ENCODE assay signal across 9 mouse cellular contexts in genomic region chr6:35353846-35354621, GRCm38 (mm10). TPM values are rescaled to one million over a fixed set of nuclear protein-coding genes. Genes with fewer than 3 reads are reported as not detected.
DNase-seq lines count a peak whose midpoint lies in the region; ATAC-seq and TF ChIP-seq lines count a peak whose summit lies in the region.
"Had no signal": no experiment of that assay in that cellular context is flagged by ENCODE, and none has a peak within 500 bp of the region (broad histone marks: within the 10 kb centered on the region; RNA-seq: fewer than 3 reads in every experiment).

No protein-coding gene starts in this region.

- 29% methylated on average over 18 of the region's 18 CpGs for WGBS in heart, embryonic 10.5 days
- 6% methylated on average over 18 of the region's 18 CpGs for WGBS in forebrain, embryonic 13.5 days

- H3K79me2 ChIP-seq in CH12.LX (replicated peaks; ENCODE audit: control insufficient read depth, extremely low read depth, insufficient read depth, poor library complexity, severe bottlenecking), result no peaks in the 10 kb centered on the region

- H3K36me3 ChIP-seq in heart, embryonic 10.5 days, result no peaks in the 10 kb centered on the region
- no peaks in the 10 kb centered on the region for H3K36me3 ChIP-seq in CH12.LX (replicated peaks in 1 of 2; ENCODE audit: control insufficient read depth in 1 of 2, insufficient read depth in 1 of 2, low read length in 1 of 2)
- H3K36me3 ChIP-seq in forebrain, embryonic 13.5 days (ENCODE audit: poor library complexity, severe bottlenecking), result no peaks in the 10 kb centered on the region

- H3K27me3 ChIP-seq in heart, embryonic 10.5 days (ENCODE audit: insufficient read depth, poor library complexity, severe bottlenecking), result peaks cover 7% of the 10 kb centered on the region
- H3K27me3 ChIP-seq in CH12.LX (replicated peaks), result peaks cover 4% of the 10 kb centered on the region
- H3K27me3 ChIP-seq in forebrain, embryonic 13.5 days, result no peaks in the 10 kb centered on the region

- H3K4me1 ChIP-seq in heart, embryonic 10.5 days, result peaks cover 18% of the 10 kb centered on the region
- H3K4me1 ChIP-seq in CH12.LX (ENCODE audit: control insufficient read depth in 1 of 2, insufficient read depth in 2 of 2), result no peaks in the 10 kb centered on the region
- peaks cover 17% of the 10 kb centered on the region for H3K4me1 ChIP-seq in forebrain, embryonic 13.5 days

- TF ChIP-seq POLR2A in CH12.LX (IDR thresholded peaks at IDR 0.05; ENCODE audit: low read depth, low read length), result no peak

- TF ChIP-seq RAD21 in CH12.LX (IDR thresholded peaks at IDR 0.05; ENCODE audit: low read depth, low read length), result no peak

- peak; percentile 46 for ATAC-seq in forebrain, embryonic 13.5 days
- 0 out of 2 replicates have a peak, but pooled peaks have one; percentile 23 for ATAC-seq in megakaryocyte-erythroid progenitor cell, adult 5-6 weeks (replicated peaks; ENCODE audit: low FRiP score, low TSS enrichment, poor library complexity, severe bottlenecking)

- in situ Hi-C loops in CH12.LX (cut with MboI; ENCODE audit: low pct_ligation_motif_present, low pct_unique_long_range_greater_than_20kb, low sequenced_read_pairs), result no loop called here

- dilution Hi-C loops in CH12.LX (cut with MboI; ENCODE audit: extremely low pct_ligation_motif_present, extremely low pct_unique_long_range_greater_than_20kb, low sequenced_read_pairs), result no loop called here

- no peak for DNase-seq in heart, embryonic 10.5 days (ENCODE audit: low spot score)
- no peak for DNase-seq in heart, adult 8-10 months (ENCODE audit: low spot score)
- DNase-seq in CH12.LX (ENCODE audit: extremely low read depth), result no peak
- DNase-seq in cerebellum, adult 8-10 months, result no peak
- DNase-seq in gastrocnemius, adult 18-20 months (ENCODE audit: low spot score), result no peak
- DNase-seq in urinary bladder, adult 2 months (ENCODE audit: low spot score), result no peak
- DNase-seq: adrenal gland, postnatal 10 days had no signal

- H3K27ac ChIP-seq in heart, embryonic 10.5 days, result peak overlapping the region; percentile 62
- no peak overlapping the region for H3K27ac ChIP-seq in CH12.LX (ENCODE audit: insufficient read depth, low read depth)
- H3K27ac ChIP-seq in forebrain, embryonic 13.5 days, result peak overlapping the region; percentile 40

- no peak for TF ChIP-seq CTCF in CH12.LX (conservative IDR thresholded peaks at IDR 0.05 in 1 of 2, IDR thresholded peaks at IDR 0.05 in 1 of 2; ENCODE audit: low read depth in 2 of 2, low read length in 2 of 2)

- H3K4me3 ChIP-seq in heart, embryonic 10.5 days, result 0 out of 2 replicates have a peak overlapping the region, but pooled peaks have one; percentile 15
- no peak overlapping the region for H3K4me3 ChIP-seq in CH12.LX (replicated peaks in 1 of 3; ENCODE audit: low read depth in 2 of 3, low read length in 2 of 3, poor library complexity in 1 of 3)
- H3K4me3 ChIP-seq in forebrain, embryonic 13.5 days, result no peak overlapping the region

- TF ChIP-seq EP300 in CH12.LX (IDR thresholded peaks at IDR 0.05; ENCODE audit: low read length), result no peak

- H3K4me2 ChIP-seq in CH12.LX (ENCODE audit: insufficient read depth, low read depth, poor library complexity, severe bottlenecking), result peak overlapping the region; percentile 19; the same call in 1 of the 2 replicates
- peak overlapping the region; percentile 41 for H3K4me2 ChIP-seq in forebrain, embryonic 13.5 days

- H3K9ac ChIP-seq in CH12.LX (ENCODE audit: insufficient read depth, low read depth), result no peak overlapping the region
- H3K9ac ChIP-seq in forebrain, embryonic 13.5 days, result no peak overlapping the region

- H3K9me3 ChIP-seq in heart, embryonic 10.5 days, result no peaks in the 10 kb centered on the region
- H3K9me3 ChIP-seq in CH12.LX (replicated peaks; ENCODE audit: low read length), result peaks cover 2% of the 10 kb centered on the region
- H3K9me3 ChIP-seq in forebrain, embryonic 13.5 days (replicated peaks), result no peaks in the 10 kb centered on the region

TF ChIP-seq in CH12.LX, 34 proteins besides CTCF, POLR2A, EP300 and RAD21:
- TF ChIP-seq CHD1 (IDR thresholded peaks at IDR 0.05; ENCODE audit: low read depth, low read length), result no peak
- no peak for TF ChIP-seq MAZ (IDR thresholded peaks at IDR 0.05; ENCODE audit: low read depth, low read length)
- TF ChIP-seq JUND (conservative IDR thresholded peaks at IDR 0.05; ENCODE audit: low read depth, low read length), result no peak
- TF ChIP-seq CHD2 (IDR thresholded peaks at IDR 0.05; ENCODE audit: low read length), result no peak
- TF ChIP-seq ELF1 (IDR thresholded peaks at IDR 0.05; ENCODE audit: low read depth, low read length), result no peak
- TF ChIP-seq TCF12 (IDR thresholded peaks at IDR 0.05; ENCODE audit: low read depth, low read length), result no peak
- TF ChIP-seq MAFK (IDR thresholded peaks at IDR 0.05; ENCODE audit: insufficient replicate concordance, low read length), result no peak
- no peak for TF ChIP-seq JUN (IDR thresholded peaks at IDR 0.05; ENCODE audit: insufficient read depth, low read depth, low read length)
- no peak for TF ChIP-seq NRF1 (IDR thresholded peaks at IDR 0.05; ENCODE audit: low read depth, low read length)
- no peak for TF ChIP-seq HCFC1 (IDR thresholded peaks at IDR 0.05; ENCODE audit: low read depth, low read length)
- no peak for TF ChIP-seq ZMIZ1 (IDR thresholded peaks at IDR 0.05; ENCODE audit: low read depth, low read length)
- TF ChIP-seq SMC3 (IDR thresholded peaks at IDR 0.05; ENCODE audit: low read depth, low read length), result no peak
- no peak for TF ChIP-seq USF1 (IDR thresholded peaks at IDR 0.05; ENCODE audit: low read depth, low read length)

RNA-seq across cellular contexts. Expression of gene Fam180a, which starts 28.1 kb away (rescaled TPM):
- 0.08 and 0.20 TPM in 2 replicates for polyA plus RNA-seq in heart, embryonic 10.5 days (2016; fragmentation: Nextera tagmentation; extraction: Ambion mirVana)
- total RNA-seq in heart, adult 8-10 months (2022), result under 1 TPM; 0.44 to 0.62 (median 0.53) TPM
- total RNA-seq in CH12.LX (2012; rRNA removed), result 0.08 TPM in 1 of 2 replicates, not detected in the other
- not detected in 2 replicates for total RNA-seq in CH12.LX (2014; rRNA removed)
- not detected in 2 replicates for polyA plus RNA-seq in CH12.LX (2012; ENCODE audit: insufficient read length, low read depth)
- polyA plus RNA-seq in forebrain, embryonic 13.5 days (2015; fragmentation: Nextera tagmentation; extraction: Ambion mirVana), result not detected in 2 replicates
- total RNA-seq in megakaryocyte-erythroid progenitor cell, adult 5-6 weeks (2014; fragmentation: Nextera tagmentation), result not detected in 2 replicates
- not detected in 2 replicates for total RNA-seq in megakaryocyte-erythroid progenitor cell, adult 5-6 weeks (2017)
- total RNA-seq in gastrocnemius, adult 18-20 months (2021), result 1 to 10 TPM in 1 of 2 experiments, under 1 TPM in 1; 0.18 to 1.0 TPM
- polyA plus RNA-seq in urinary bladder, adult 2 months (2012; rRNA removed), result 1.4 and 2.7 TPM in 2 replicates

RNA-seq across cellular contexts. Expression of gene Slc13a4, which starts 46.1 kb away (rescaled TPM):
- 2.9 and 3.3 TPM in 2 replicates for polyA plus RNA-seq in heart, embryonic 10.5 days (2016; fragmentation: Nextera tagmentation; extraction: Ambion mirVana)
- total RNA-seq in heart, adult 8-10 months (2022), result under 1 TPM in 2 of 4 experiments, not detected in 2; 0.14 to 0.37 TPM
- total RNA-seq in CH12.LX (2012; rRNA removed) (not detected in 2 replicates), CH12.LX (2014; rRNA removed) (not detected in 2 replicates)
- not detected in 2 replicates for polyA plus RNA-seq in CH12.LX (2012; ENCODE audit: insufficient read length, low read depth)
- 0.50 and 0.94 TPM in 2 replicates for polyA plus RNA-seq in forebrain, embryonic 13.5 days (2015; fragmentation: Nextera tagmentation; extraction: Ambion mirVana)
- total RNA-seq in megakaryocyte-erythroid progenitor cell, adult 5-6 weeks (2014; fragmentation: Nextera tagmentation), result not detected in 2 replicates
- not detected in 2 replicates for total RNA-seq in megakaryocyte-erythroid progenitor cell, adult 5-6 weeks (2017)
- under 1 TPM; 0.14 to 0.17 TPM for total RNA-seq in gastrocnemius, adult 18-20 months (2021)
- polyA plus RNA-seq in urinary bladder, adult 2 months (2012; rRNA removed), result 0.63 and 0.74 TPM in 2 replicates
